Mouse (Mus musculus) forebrain, embryonic 12.5 days (tissue): ENCODE data around the gene Mrgprf. TPM values are rescaled to one million over a fixed set of nuclear protein-coding genes. Genes with fewer than 3 reads are reported as not detected.

Source experiments
- ATAC-seq: fragments of 200-750 bp; cut with Nextera tagmentation; 2 replicates; pipeline ENCODE4 v1.8.0; 2017; ENCODE audit warnings: moderate TSS enrichment; ENCODE audit not compliant: low FRiP score
- H3K27ac ChIP-seq: fragments of 300-500 bp; sonication (generic); 2 replicates; pipeline ENCODE4 v1.5.1; 2016; ENCODE audit warnings: mild to moderate bottlenecking
- H3K27me3 ChIP-seq: fragments of 300-500 bp; sonication (generic); 2 replicates; pipeline ENCODE4 v1.6.1; 2016; ENCODE audit warnings: mild to moderate bottlenecking
- H3K36me3 ChIP-seq: fragments of 300-500 bp; sonication (generic); replicated peaks from 2 replicates; pipeline ENCODE4 v1.6.1; 2016; ENCODE audit warnings: mild to moderate bottlenecking
- H3K4me1 ChIP-seq: fragments of 300-500 bp; sonication (generic); 2 replicates; pipeline ENCODE4 v1.6.1; 2016
- H3K4me2 ChIP-seq: fragments of 300-500 bp; sonication (generic); 2 replicates; pipeline ENCODE4 v1.6.1; 2016; ENCODE audit warnings: mild to moderate bottlenecking, moderate library complexity
- H3K4me3 ChIP-seq: fragments of 300-500 bp; sonication (generic); replicated peaks from 2 replicates; pipeline ENCODE4 v1.5.1; 2016; ENCODE audit warnings: mild to moderate bottlenecking
- H3K9ac ChIP-seq: fragments of 300-500 bp; sonication (generic); 2 replicates; pipeline ENCODE4 v1.6.1; 2016; ENCODE audit warnings: mild to moderate bottlenecking
- H3K9me3 ChIP-seq: fragments of 300-500 bp; sonication (generic); 2 replicates; pipeline ENCODE4 v1.6.1; 2016
- WGBS: fragments of 180-500 bp; shearing (Covaris S2); methylation state at CpG from one replicate; pipeline ENCODE4 v1.1.7; 2016; 5-methylcytosine and 5-hydroxymethylcytosine counted together
- polyA plus RNA-seq: library from polyadenylated mRNA; unstranded; fragments of >200 nt; fragmentation: Nextera tagmentation; extraction: Ambion mirVana; gene quantifications from 2 replicates; pipeline ENCODE4 v1.2.1, GENCODE M21; 2016

Gene Mrgprf
- polyA plus RNA-seq, 1 experiment from 2014 or later, result 0.47 TPM

- no peak for ATAC-seq
- Histone ChIP-seq H3K4me1 (no peaks in the 10 kb centered on the region; the same call in none of the 2 replicates), H3K9me3 (no peaks in the 10 kb centered on the region), H3K4me2 (no peak overlapping the region), H3K36me3 (no peaks in the 10 kb centered on the region), H3K9ac (no peak overlapping the region), H3K27me3 (no peaks in the 10 kb centered on the region), H3K27ac (no peak overlapping the region), H3K4me3 (no peak overlapping the region)
- WGBS, result 86% methylated on average over 2 of the region's 2 CpGs
These were observed 30.0 kb downstream of the Mrgprf start for GRCm38 (mm10) chr7:145330641-145331040.

GRCm38 (mm10) chr7:145332376-145333041, 31.9 kb downstream of the Mrgprf start:
- 58% methylated on average over 1 of the region's 1 CpGs for WGBS
- Histone ChIP-seq H3K9me3 (no peaks in the 10 kb centered on the region), H3K27ac (no peak overlapping the region), H3K4me1 (no peaks in the 10 kb centered on the region; the same call in none of the 2 replicates), H3K27me3 (no peaks in the 10 kb centered on the region), H3K4me2 (no peak overlapping the region), H3K4me3 (no peak overlapping the region), H3K9ac (no peak overlapping the region), H3K36me3 (no peaks in the 10 kb centered on the region)
- ATAC-seq, result no peak

GRCm38 (mm10) chr7:145333936-145334335, 33.3 kb downstream of the Mrgprf start:
- Histone ChIP-seq H3K4me3 (no peak overlapping the region), H3K9me3 (no peaks in the 10 kb centered on the region), H3K9ac (no peak overlapping the region), H3K27ac (no peak overlapping the region), H3K27me3 (0 out of 2 replicates have a peak, but pooled peaks cover 4% of the 10 kb centered on the region), H3K4me1 (no peaks in the 10 kb centered on the region; the same call in 1 of the 2 replicates), H3K4me2 (no peak overlapping the region), H3K36me3 (no peaks in the 10 kb centered on the region)
- WGBS, result 91% methylated on average over 6 of the region's 6 CpGs
- no peak for ATAC-seq

GRCm38 (mm10) chr7:145334428-145335027, 33.9 kb downstream of the Mrgprf start:
- no peak for ATAC-seq

GRCm38 (mm10) chr7:145335199-145335598, 34.6 kb downstream of the Mrgprf start:
- no peak overlapping the region; the same call in 1 of the 2 replicates for H3K9ac ChIP-seq
- no peak overlapping the region for H3K27ac ChIP-seq
- H3K4me2 ChIP-seq, result no peak overlapping the region
- H3K27me3 ChIP-seq, result 0 out of 2 replicates have a peak, but pooled peaks cover 4% of the 10 kb centered on the region
- H3K9me3 ChIP-seq, result no peaks in the 10 kb centered on the region
- no peaks in the 10 kb centered on the region for H3K36me3 ChIP-seq
- no peak overlapping the region for H3K4me3 ChIP-seq
- no peak for ATAC-seq
- no peaks in the 10 kb centered on the region for H3K4me1 ChIP-seq

More at GRCm38 (mm10) chr7:145334428-145335027, 33.9 kb downstream of the Mrgprf start:
- Histone ChIP-seq H3K4me1 (no peaks in the 10 kb centered on the region; the same call in 1 of the 2 replicates), H3K27me3 (0 out of 2 replicates have a peak, but pooled peaks cover 4% of the 10 kb centered on the region), H3K4me3 (no peak overlapping the region), H3K9ac (no peak overlapping the region), H3K36me3 (no peaks in the 10 kb centered on the region), H3K9me3 (no peaks in the 10 kb centered on the region), H3K27ac (no peak overlapping the region), H3K4me2 (no peak overlapping the region)
- 83% methylated on average over 4 of the region's 4 CpGs for WGBS

GRCm38 (mm10) chr7:145335616-145336332, 35.1 kb downstream of the Mrgprf start:
- Histone ChIP-seq H3K9me3 (no peaks in the 10 kb centered on the region), H3K27ac (no peak overlapping the region), H3K27me3 (0 out of 2 replicates have a peak, but pooled peaks cover 4% of the 10 kb centered on the region), H3K4me2 (no peak overlapping the region), H3K9ac (no peak overlapping the region), H3K4me1 (no peaks in the 10 kb centered on the region), H3K4me3 (no peak overlapping the region), H3K36me3 (no peaks in the 10 kb centered on the region)
- no peak for ATAC-seq
- WGBS, result 93% methylated on average over 3 of the region's 3 CpGs

GRCm38 (mm10) chr7:145337889-145338288, 37.3 kb downstream of the Mrgprf start:
- Histone ChIP-seq H3K27ac (no peak overlapping the region), H3K4me1 (no peaks in the 10 kb centered on the region), H3K9ac (no peak overlapping the region), H3K4me3 (no peak overlapping the region), H3K9me3 (no peaks in the 10 kb centered on the region), H3K4me2 (no peak overlapping the region), H3K27me3 (0 out of 2 replicates have a peak, but pooled peaks cover 4% of the 10 kb centered on the region), H3K36me3 (no peaks in the 10 kb centered on the region)
- no peak for ATAC-seq
- WGBS, result 85% methylated on average over 2 of the region's 2 CpGs

GRCm38 (mm10) chr7:145340248-145340904, 39.7 kb downstream of the Mrgprf start:
- H3K36me3 ChIP-seq, result no peaks in the 10 kb centered on the region
- H3K4me1 ChIP-seq, result no peaks in the 10 kb centered on the region
- ATAC-seq, result no peak
- H3K27me3 ChIP-seq, result 0 out of 2 replicates have a peak, but pooled peaks cover 4% of the 10 kb centered on the region
- H3K27ac ChIP-seq, result no peak overlapping the region
- no peak overlapping the region for H3K4me3 ChIP-seq
- H3K9me3 ChIP-seq, result no peaks in the 10 kb centered on the region
- no peak overlapping the region for H3K4me2 ChIP-seq
- WGBS, result 93% methylated on average over 5 of the region's 5 CpGs
- no peak overlapping the region for H3K9ac ChIP-seq

Other genes with a start within 250 kb of the Mrgprf start
- 0.59 and 0.91 TPM in 2 replicates for gene 1810010D01Rik, start 92.7 kb upstream of the Mrgprf start, polyA plus RNA-seq
- gene Tpcn2, start 16.8 kb upstream of the Mrgprf start, polyA plus RNA-seq, result 4.8 and 5.2 TPM in 2 replicates
- gene Mrgprd, start 14.0 kb downstream of the Mrgprf start, polyA plus RNA-seq, result not detected in 2 replicates